Mouse (Mus musculus) ovary, adult 2 months (tissue): ENCODE measurements around the gene Ppie. TPM values are rescaled to one million over a fixed set of nuclear protein-coding genes. Genes with fewer than 3 reads are reported as not detected.

Experiments used
- polyA plus RNA-seq: library from polyadenylated mRNA; depleted of rRNA; stranded (reverse); fragments of >200 nt; gene quantifications from 2 replicates; pipeline ENCODE4 v1.2.3, GENCODE M21; 2012; rRNA removed

Gene Ppie
- polyA plus RNA-seq: 23.5 and 24.2 TPM in 2 replicates

GRCm38 (mm10) chr4:123139513-123140154 is at the start of gene Ppie:
Ppie (minus strand) TSS chr4:123139951.

GRCm38 (mm10) chr4:123182328-123183238 is 42.8 kb upstream of the Ppie start, which contains the start of gene Hpcal4:
Hpcal4 (plus strand) TSS chr4:123183227.

GRCm38 (mm10) chr4:123116011-123116410 is 23.7 kb downstream of the Ppie start, which contains the start of gene Oxct2b:
Oxct2b (plus strand) TSS chr4:123116266.

GRCm38 (mm10) chr4:123104651-123105450 is 34.9 kb downstream of the Ppie start, which contains the start of gene Bmp8b:
Bmp8b (plus strand) TSS chr4:123105165.

Other genes starting within 250 kb of the Ppie start
- gene Mfsd2a, start 178.8 kb downstream of the Ppie start, polyA plus RNA-seq: 21.5 and 27.0 TPM in 2 replicates
- gene Mycl, start 144.3 kb downstream of the Ppie start, polyA plus RNA-seq: 45.6 and 47.5 TPM in 2 replicates
- gene Trit1, start 123.4 kb downstream of the Ppie start, polyA plus RNA-seq: 9.7 and 12.8 TPM in 2 replicates
- 0.26 and 0.35 TPM in 2 replicates for gene Bmp8b, start 34.8 kb downstream of the Ppie start, polyA plus RNA-seq
- gene Oxct2b, start 23.7 kb downstream of the Ppie start, polyA plus RNA-seq: not detected in 2 replicates
- 0.26 and 0.37 TPM in 2 replicates for gene Hpcal4, start 43.3 kb upstream of the Ppie start, polyA plus RNA-seq
- gene Nt5c1a, start 61.6 kb upstream of the Ppie start, polyA plus RNA-seq: 0.71 and 0.81 TPM in 2 replicates
- 24.8 and 32.5 TPM in 2 replicates for gene Heyl, start 93.6 kb upstream of the Ppie start, polyA plus RNA-seq
- gene Pabpc4, start 122.4 kb upstream of the Ppie start, polyA plus RNA-seq: 326 TPM in 2 replicates
- 0.16 TPM in 1 of 2 replicates, not detected in the other for gene Oxct2a, start 183.7 kb upstream of the Ppie start, polyA plus RNA-seq
- gene Bmp8a, start 203.3 kb upstream of the Ppie start, polyA plus RNA-seq: 1.1 and 1.7 TPM in 2 replicates